Mouse (Mus musculus): Measurements from ENCODE around the gene Nalcn. TPM values are rescaled to one million over a fixed set of nuclear protein-coding genes. Genes with fewer than 3 reads are reported as not detected.

The Nalcn gene
- polyA plus RNA-seq, 1 experiment from 2014 or later: 0.14 TPM

GRCm38 (mm10) chr14:123435542-123435941 lies 191.4 kb downstream of the Nalcn start:
- Histone ChIP-seq H3K36me3 (ENCODE audit: control insufficient read depth, insufficient read depth, low read length) (no peaks in the 10 kb centered on the region), H3K4me1 (ENCODE audit: control insufficient read depth, insufficient read depth, low read length) (no peaks in the 10 kb centered on the region), H3K9me3 (ENCODE audit: control insufficient read depth, low read length) (no peaks in the 10 kb centered on the region), H3K9ac (ENCODE audit: low read depth, low read length) (no peak overlapping the region), H3K4me3 (ENCODE audit: low read length) (no peak overlapping the region), H3K4me2 (replicated peaks; ENCODE audit: low read depth, low read length) (no peak overlapping the region), H3K27me3 (ENCODE audit: control insufficient read depth, insufficient read depth, low read length) (no peaks in the 10 kb centered on the region), H3K27ac (ENCODE audit: low read depth, low read length) (no peak overlapping the region)
- no peak for ATAC-seq (ENCODE audit: low FRiP score, low TSS enrichment)
- WGBS: 81% methylated on average over 3 of the region's 3 CpGs

GRCm38 (mm10) chr14:123376167-123376855 lies 250.6 kb downstream of the Nalcn start:
- Histone ChIP-seq H3K9me3 (ENCODE audit: control insufficient read depth, low read length) (no peaks in the 10 kb centered on the region), H3K4me1 (ENCODE audit: control insufficient read depth, insufficient read depth, low read length) (no peaks in the 10 kb centered on the region), H3K27me3 (ENCODE audit: control insufficient read depth, insufficient read depth, low read length) (peaks cover under 1% of the 10 kb centered on the region), H3K4me3 (ENCODE audit: low read length) (no peak overlapping the region), H3K27ac (ENCODE audit: low read depth, low read length) (no peak overlapping the region), H3K36me3 (ENCODE audit: control insufficient read depth, insufficient read depth, low read length) (no peaks in the 10 kb centered on the region), H3K9ac (ENCODE audit: low read depth, low read length) (no peak overlapping the region), H3K4me2 (replicated peaks; ENCODE audit: low read depth, low read length) (no peak overlapping the region)
- 75% methylated on average over 7 of the region's 7 CpGs for WGBS
- ATAC-seq (ENCODE audit: low FRiP score, low TSS enrichment): no peak

GRCm38 (mm10) chr14:123371522-123371921 lies 255.4 kb downstream of the Nalcn start:
- ATAC-seq (ENCODE audit: low FRiP score, low TSS enrichment): peak; percentile 85; the same call in 1 of the 2 replicates

GRCm38 (mm10) chr14:123359691-123360090 lies 267.3 kb downstream of the Nalcn start:
- H3K4me1 ChIP-seq (ENCODE audit: control insufficient read depth, insufficient read depth, low read length): no peaks in the 10 kb centered on the region
- no peak overlapping the region for H3K4me3 ChIP-seq (ENCODE audit: low read length)
- H3K27ac ChIP-seq (ENCODE audit: low read depth, low read length): no peak overlapping the region
- no peaks in the 10 kb centered on the region for H3K27me3 ChIP-seq (ENCODE audit: control insufficient read depth, insufficient read depth, low read length)
- H3K9me3 ChIP-seq (ENCODE audit: control insufficient read depth, low read length): no peaks in the 10 kb centered on the region
- WGBS: 94% methylated on average over 1 of the region's 1 CpGs
- ATAC-seq (ENCODE audit: low FRiP score, low TSS enrichment): no peak
- no peaks in the 10 kb centered on the region for H3K36me3 ChIP-seq (ENCODE audit: control insufficient read depth, insufficient read depth, low read length)
- H3K4me2 ChIP-seq (replicated peaks; ENCODE audit: low read depth, low read length): no peak overlapping the region
- H3K9ac ChIP-seq (ENCODE audit: low read depth, low read length): no peak overlapping the region

More at GRCm38 (mm10) chr14:123371522-123371921, 255.4 kb downstream of the Nalcn start:
- H3K36me3 ChIP-seq (ENCODE audit: control insufficient read depth, insufficient read depth, low read length): no peaks in the 10 kb centered on the region
- H3K4me1 ChIP-seq (ENCODE audit: control insufficient read depth, insufficient read depth, low read length): no peaks in the 10 kb centered on the region
- no peak overlapping the region for H3K4me2 ChIP-seq (replicated peaks; ENCODE audit: low read depth, low read length)
- H3K4me3 ChIP-seq (ENCODE audit: low read length): no peak overlapping the region
- WGBS: 22% methylated on average over 9 of the region's 9 CpGs
- no peaks in the 10 kb centered on the region for H3K9me3 ChIP-seq (ENCODE audit: control insufficient read depth, low read length)
- no peak overlapping the region for H3K9ac ChIP-seq (ENCODE audit: low read depth, low read length)
- peaks cover 7% of the 10 kb centered on the region for H3K27me3 ChIP-seq (ENCODE audit: control insufficient read depth, insufficient read depth, low read length)
- H3K27ac ChIP-seq (ENCODE audit: low read depth, low read length): no peak overlapping the region

- ATAC-seq (ENCODE audit: low FRiP score, low TSS enrichment): peak; percentile 76; the same call in 1 of the 2 replicates
- H3K4me2 ChIP-seq (replicated peaks; ENCODE audit: low read depth, low read length): no peak overlapping the region
- H3K4me3 ChIP-seq (ENCODE audit: low read length): no peak overlapping the region
- H3K4me1 ChIP-seq (ENCODE audit: control insufficient read depth, insufficient read depth, low read length): no peaks in the 10 kb centered on the region
- H3K27me3 ChIP-seq (ENCODE audit: control insufficient read depth, insufficient read depth, low read length): no peaks in the 10 kb centered on the region
- WGBS: 10% methylated on average over 6 of the region's 6 CpGs
- no peak overlapping the region for H3K9ac ChIP-seq (ENCODE audit: low read depth, low read length)
- H3K27ac ChIP-seq (ENCODE audit: low read depth, low read length): no peak overlapping the region
- no peaks in the 10 kb centered on the region for H3K9me3 ChIP-seq (ENCODE audit: control insufficient read depth, low read length)
- H3K36me3 ChIP-seq (ENCODE audit: control insufficient read depth, insufficient read depth, low read length): no peaks in the 10 kb centered on the region
Measured at GRCm38 (mm10) chr14:123352973-123353372, 274.0 kb downstream of the Nalcn start.

- Histone ChIP-seq H3K9me3 (ENCODE audit: control insufficient read depth, low read length) (no peaks in the 10 kb centered on the region), H3K27ac (ENCODE audit: low read depth, low read length) (no peak overlapping the region), H3K4me3 (ENCODE audit: low read length) (no peak overlapping the region), H3K36me3 (ENCODE audit: control insufficient read depth, insufficient read depth, low read length) (no peaks in the 10 kb centered on the region), H3K9ac (ENCODE audit: low read depth, low read length) (no peak overlapping the region), H3K4me1 (ENCODE audit: control insufficient read depth, insufficient read depth, low read length) (no peaks in the 10 kb centered on the region), H3K27me3 (ENCODE audit: control insufficient read depth, insufficient read depth, low read length) (no peaks in the 10 kb centered on the region), H3K4me2 (replicated peaks; ENCODE audit: low read depth, low read length) (no peak overlapping the region)
- 48% methylated on average over 1 of the region's 1 CpGs for WGBS
- ATAC-seq (ENCODE audit: low FRiP score, low TSS enrichment): 0 out of 2 replicates have a peak, but pooled peaks have one; percentile 46
Measured at GRCm38 (mm10) chr14:123331841-123332240, 295.1 kb downstream of the Nalcn start.

- H3K36me3 ChIP-seq (ENCODE audit: control insufficient read depth, insufficient read depth, low read length): no peaks in the 10 kb centered on the region
- WGBS: 39% methylated on average over 1 of the region's 1 CpGs
- no peak overlapping the region for H3K9ac ChIP-seq (ENCODE audit: low read depth, low read length)
- H3K4me3 ChIP-seq (ENCODE audit: low read length): no peak overlapping the region
- H3K4me2 ChIP-seq (replicated peaks; ENCODE audit: low read depth, low read length): no peak overlapping the region
- H3K4me1 ChIP-seq (ENCODE audit: control insufficient read depth, insufficient read depth, low read length): no peaks in the 10 kb centered on the region
- no peak overlapping the region for H3K27ac ChIP-seq (ENCODE audit: low read depth, low read length)
- ATAC-seq (ENCODE audit: low FRiP score, low TSS enrichment): no peak
- no peaks in the 10 kb centered on the region for H3K9me3 ChIP-seq (ENCODE audit: control insufficient read depth, low read length)
- H3K27me3 ChIP-seq (ENCODE audit: control insufficient read depth, insufficient read depth, low read length): no peaks in the 10 kb centered on the region
Measured at GRCm38 (mm10) chr14:123314369-123314768, 312.6 kb downstream of the Nalcn start.

- Histone ChIP-seq H3K9ac (ENCODE audit: low read depth, low read length) (no peak overlapping the region), H3K27ac (ENCODE audit: low read depth, low read length) (no peak overlapping the region), H3K9me3 (ENCODE audit: control insufficient read depth, low read length) (no peaks in the 10 kb centered on the region), H3K4me2 (replicated peaks; ENCODE audit: low read depth, low read length) (no peak overlapping the region), H3K4me3 (ENCODE audit: low read length) (no peak overlapping the region), H3K27me3 (ENCODE audit: control insufficient read depth, insufficient read depth, low read length) (no peaks in the 10 kb centered on the region), H3K4me1 (ENCODE audit: control insufficient read depth, insufficient read depth, low read length) (no peaks in the 10 kb centered on the region), H3K36me3 (ENCODE audit: control insufficient read depth, insufficient read depth, low read length) (no peaks in the 10 kb centered on the region)
- no peak for ATAC-seq (ENCODE audit: low FRiP score, low TSS enrichment)
- 87% methylated on average over 4 of the region's 4 CpGs for WGBS
Measured at GRCm38 (mm10) chr14:123312371-123312770, 314.6 kb downstream of the Nalcn start.

GRCm38 (mm10) chr14:123296068-123296467 lies 330.9 kb downstream of the Nalcn start:
- no peak overlapping the region for H3K4me2 ChIP-seq (replicated peaks; ENCODE audit: low read depth, low read length)
- H3K36me3 ChIP-seq (ENCODE audit: control insufficient read depth, insufficient read depth, low read length): no peaks in the 10 kb centered on the region
- ATAC-seq (ENCODE audit: low FRiP score, low TSS enrichment): no peak
- H3K4me1 ChIP-seq (ENCODE audit: control insufficient read depth, insufficient read depth, low read length): no peaks in the 10 kb centered on the region
- no peaks in the 10 kb centered on the region for H3K9me3 ChIP-seq (ENCODE audit: control insufficient read depth, low read length)
- no peak overlapping the region for H3K27ac ChIP-seq (ENCODE audit: low read depth, low read length)
- no peak overlapping the region for H3K9ac ChIP-seq (ENCODE audit: low read depth, low read length)
- no peak overlapping the region for H3K4me3 ChIP-seq (ENCODE audit: low read length)
- H3K27me3 ChIP-seq (ENCODE audit: control insufficient read depth, insufficient read depth, low read length): no peaks in the 10 kb centered on the region

All from kidney, embryonic 14.5 days (tissue).